Mouse (Mus musculus): ENCODE measurements around the gene Tfeb. TPM values are rescaled to one million over a fixed set of nuclear protein-coding genes. Genes with fewer than 3 reads are reported as not detected.
A peak's percentile ranks its signal among the peaks of the same experiment; 100 is the strongest.

Gene Tfeb
- polyA plus RNA-seq, 1 experiment from 2014 or later: 23.0 TPM

DNA sequence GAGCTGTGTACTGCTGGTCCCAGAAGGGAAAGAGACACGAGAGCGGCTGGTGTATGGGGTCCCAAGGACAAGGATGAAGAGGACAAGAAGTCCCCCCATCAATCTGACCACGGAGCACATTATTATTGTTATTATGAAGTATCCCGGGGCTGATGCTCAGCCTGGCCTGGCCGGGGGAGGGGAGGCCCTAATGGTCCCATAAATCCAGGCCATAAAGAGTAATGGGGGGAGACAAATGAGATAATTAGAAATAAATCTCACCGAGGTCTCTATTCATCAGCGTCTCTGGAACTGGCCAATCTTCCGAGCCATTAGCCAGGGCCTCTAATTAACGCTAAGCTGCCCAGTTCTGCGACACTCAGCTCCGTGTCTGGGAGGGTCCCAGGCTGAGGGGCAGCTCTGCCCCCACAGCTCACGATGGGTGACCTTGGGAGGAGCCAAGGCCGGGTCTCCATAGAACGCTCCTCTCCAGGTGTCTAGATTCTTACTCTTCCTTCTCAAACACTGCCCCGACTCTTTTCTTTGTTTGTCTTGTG lies 74.5 kb downstream of the Tfeb start:
- Histone ChIP-seq H3K4me3 (replicated peaks; ENCODE audit: low read depth, low read length) (no peak overlapping the region), H3K9me3 (replicated peaks; ENCODE audit: low read length) (no peaks in the 10 kb centered on the region), H3K27me3 (ENCODE audit: insufficient read depth, low read length) (0 out of 2 replicates have a peak, but pooled peaks cover 2% of the 10 kb centered on the region), H3K27ac (no peak overlapping the region), H3K4me1 (replicated peaks; ENCODE audit: insufficient read depth, low read length) (no peaks in the 10 kb centered on the region), H3K9ac (ENCODE audit: low read depth, low read length) (no peak overlapping the region), H3K36me3 (ENCODE audit: insufficient read depth, low read length) (no peaks in the 10 kb centered on the region), H3K4me2 (ENCODE audit: low read length) (no peak overlapping the region)
- no peak for TF ChIP-seq CTCF (IDR thresholded peaks at IDR 0.05; ENCODE audit: low read depth)
- DNase-seq (ENCODE audit: low spot score) (peak; percentile 60), ATAC-seq (replicated peaks; ENCODE audit: low FRiP score, low read depth) (no peak)
- 17% methylated on average over 15 of the region's 15 CpGs for WGBS

GRCm38 (mm10) chr17:47812200-47812599 lies 75.4 kb downstream of the Tfeb start:
- Histone ChIP-seq H3K27me3 (ENCODE audit: insufficient read depth, low read length) (0 out of 2 replicates have a peak, but pooled peaks cover 2% of the 10 kb centered on the region), H3K9ac (ENCODE audit: low read depth, low read length) (no peak overlapping the region), H3K27ac (no peak overlapping the region), H3K4me3 (replicated peaks; ENCODE audit: low read depth, low read length) (no peak overlapping the region), H3K4me2 (ENCODE audit: low read length) (no peak overlapping the region), H3K4me1 (replicated peaks; ENCODE audit: insufficient read depth, low read length) (no peaks in the 10 kb centered on the region), H3K36me3 (ENCODE audit: insufficient read depth, low read length) (no peaks in the 10 kb centered on the region), H3K9me3 (replicated peaks; ENCODE audit: low read length) (no peaks in the 10 kb centered on the region)
- DNase-seq (ENCODE audit: low spot score) (no peak), ATAC-seq (replicated peaks; ENCODE audit: low FRiP score, low read depth) (no peak)
- TF ChIP-seq CTCF (IDR thresholded peaks at IDR 0.05; ENCODE audit: low read depth): no peak
- WGBS: 78% methylated on average over 6 of the region's 6 CpGs

GRCm38 (mm10) chr17:47813616-47814015 lies 76.8 kb downstream of the Tfeb start:
- Histone ChIP-seq H3K4me1 (replicated peaks; ENCODE audit: insufficient read depth, low read length) (no peaks in the 10 kb centered on the region), H3K4me3 (replicated peaks; ENCODE audit: low read depth, low read length) (no peak overlapping the region), H3K4me2 (ENCODE audit: low read length) (no peak overlapping the region), H3K27ac (no peak overlapping the region), H3K9ac (ENCODE audit: low read depth, low read length) (no peak overlapping the region), H3K27me3 (ENCODE audit: insufficient read depth, low read length) (0 out of 2 replicates have a peak, but pooled peaks cover 2% of the 10 kb centered on the region), H3K9me3 (replicated peaks; ENCODE audit: low read length) (no peaks in the 10 kb centered on the region), H3K36me3 (ENCODE audit: insufficient read depth, low read length) (no peaks in the 10 kb centered on the region)
- no peak; the same call in 1 of the 2 replicates for ATAC-seq (replicated peaks; ENCODE audit: low FRiP score, low read depth)
- WGBS: 46% methylated on average over 5 of the region's 5 CpGs
- no peak for TF ChIP-seq CTCF (IDR thresholded peaks at IDR 0.05; ENCODE audit: low read depth)
- DNase-seq (ENCODE audit: low spot score): peak; percentile 40

DNA sequence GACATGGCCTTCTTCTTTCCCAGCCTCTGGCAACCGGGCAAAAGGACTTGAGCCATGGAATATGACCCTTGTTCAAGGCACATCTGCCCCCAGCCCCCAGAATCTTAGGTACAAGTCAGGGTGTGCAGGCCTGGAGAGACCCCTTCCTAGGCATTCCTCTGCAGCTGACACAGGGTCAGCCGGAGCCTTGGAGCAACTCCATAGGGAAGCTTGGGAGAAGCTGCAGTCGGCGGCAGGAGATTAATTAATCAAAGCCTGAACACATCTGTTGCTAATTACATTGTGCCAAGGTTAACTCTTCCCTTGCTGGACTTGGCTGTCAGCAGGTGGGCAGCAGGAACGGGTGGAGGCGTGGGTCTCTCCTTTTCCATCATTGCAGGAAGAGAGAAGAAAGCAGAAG lies 77.7 kb downstream of the Tfeb start:
- TF ChIP-seq CTCF (IDR thresholded peaks at IDR 0.05; ENCODE audit: low read depth): no peak

DNA sequence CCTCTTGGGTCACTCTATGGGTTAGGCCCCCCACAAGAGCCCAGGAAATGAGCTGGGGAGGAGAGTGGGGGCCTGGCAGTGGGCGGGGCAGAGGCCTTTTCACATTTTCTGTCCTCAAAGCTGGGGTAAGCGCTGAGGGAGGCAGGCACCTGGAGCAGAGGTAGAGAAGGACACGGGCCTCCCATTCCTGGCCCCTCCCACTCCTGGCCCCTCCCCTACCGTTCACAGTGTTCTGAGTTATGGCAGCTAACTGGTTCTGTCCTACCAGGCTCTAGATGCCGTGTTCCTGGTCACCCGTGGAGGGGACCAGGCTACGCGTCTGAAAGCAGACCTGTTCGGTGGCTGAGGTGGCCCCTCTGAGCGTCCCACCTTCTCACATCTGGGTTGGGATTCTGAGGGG lies 78.6 kb downstream of the Tfeb start:
- Histone ChIP-seq H3K9me3 (replicated peaks; ENCODE audit: low read length) (no peaks in the 10 kb centered on the region), H3K27me3 (ENCODE audit: insufficient read depth, low read length) (0 out of 2 replicates have a peak, but pooled peaks cover 2% of the 10 kb centered on the region), H3K4me3 (replicated peaks; ENCODE audit: low read depth, low read length) (no peak overlapping the region), H3K4me1 (replicated peaks; ENCODE audit: insufficient read depth, low read length) (no peaks in the 10 kb centered on the region), H3K27ac (no peak overlapping the region), H3K9ac (ENCODE audit: low read depth, low read length) (no peak overlapping the region), H3K4me2 (ENCODE audit: low read length) (peak overlapping the region; percentile 0; the same call in 1 of the 2 replicates), H3K36me3 (ENCODE audit: insufficient read depth, low read length) (no peaks in the 10 kb centered on the region)
- 53% methylated on average over 10 of the region's 10 CpGs for WGBS
- no peak for DNase-seq (ENCODE audit: low spot score)
- ATAC-seq (replicated peaks; ENCODE audit: low FRiP score, low read depth): no peak
- no peak for TF ChIP-seq CTCF (IDR thresholded peaks at IDR 0.05; ENCODE audit: low read depth)

More for the DNA sequence above, 77.7 kb downstream of the Tfeb start:
- Histone ChIP-seq H3K4me3 (replicated peaks; ENCODE audit: low read depth, low read length) (no peak overlapping the region), H3K36me3 (ENCODE audit: insufficient read depth, low read length) (no peaks in the 10 kb centered on the region), H3K4me2 (ENCODE audit: low read length) (no peak overlapping the region), H3K9me3 (replicated peaks; ENCODE audit: low read length) (no peaks in the 10 kb centered on the region), H3K27ac (no peak overlapping the region), H3K27me3 (ENCODE audit: insufficient read depth, low read length) (0 out of 2 replicates have a peak, but pooled peaks cover 2% of the 10 kb centered on the region), H3K4me1 (replicated peaks; ENCODE audit: insufficient read depth, low read length) (no peaks in the 10 kb centered on the region), H3K9ac (ENCODE audit: low read depth, low read length) (no peak overlapping the region)
- WGBS: 45% methylated on average over 6 of the region's 6 CpGs
- no peak for ATAC-seq (replicated peaks; ENCODE audit: low FRiP score, low read depth)
- no peak for DNase-seq (ENCODE audit: low spot score)

DNA sequence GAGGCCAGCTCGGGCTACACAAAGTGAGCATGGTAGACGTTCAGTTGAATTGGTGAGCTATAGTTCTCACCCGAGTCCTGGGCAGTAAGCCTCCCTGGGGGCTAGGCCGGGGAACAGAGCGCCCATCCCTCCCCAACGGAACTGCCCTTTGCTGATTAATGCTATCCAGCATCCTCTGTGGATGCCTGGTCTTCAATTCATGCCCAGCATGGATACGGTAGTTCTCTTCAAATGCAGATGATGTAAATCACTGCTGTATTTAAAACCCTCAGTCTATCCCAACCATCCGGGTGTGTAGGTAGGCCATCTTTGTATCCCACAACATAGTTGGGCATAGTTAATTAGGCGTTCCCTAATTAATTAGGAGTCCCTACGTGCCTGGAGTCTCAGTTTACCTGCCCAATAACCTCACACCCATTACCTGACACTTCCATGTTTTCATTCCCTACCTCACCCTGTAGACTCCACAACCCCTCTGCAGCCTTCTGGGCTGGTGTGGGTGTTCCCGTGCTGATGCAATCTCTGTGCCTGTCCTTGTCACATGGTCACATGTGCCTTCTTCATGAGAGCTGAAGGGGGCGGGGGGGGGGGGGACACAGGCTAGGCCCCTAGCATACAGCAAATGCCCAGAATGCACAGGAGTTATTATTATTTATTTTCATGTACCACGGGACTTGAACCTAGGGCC lies 81.4 kb downstream of the Tfeb start:
- no peaks in the 10 kb centered on the region for H3K4me1 ChIP-seq (replicated peaks; ENCODE audit: insufficient read depth, low read length)
- no peak for TF ChIP-seq CTCF (IDR thresholded peaks at IDR 0.05; ENCODE audit: low read depth)

More for the DNA sequence above, 81.4 kb downstream of the Tfeb start:
- Histone ChIP-seq H3K4me2 (ENCODE audit: low read length) (no peak overlapping the region), H3K27ac (no peak overlapping the region), H3K36me3 (ENCODE audit: insufficient read depth, low read length) (no peaks in the 10 kb centered on the region), H3K9ac (ENCODE audit: low read depth, low read length) (no peak overlapping the region), H3K27me3 (ENCODE audit: insufficient read depth, low read length) (0 out of 2 replicates have a peak, but pooled peaks cover 2% of the 10 kb centered on the region), H3K9me3 (replicated peaks; ENCODE audit: low read length) (no peaks in the 10 kb centered on the region), H3K4me3 (replicated peaks; ENCODE audit: low read depth, low read length) (no peak overlapping the region)
- 84% methylated on average over 13 of the region's 13 CpGs for WGBS
- no peak for ATAC-seq (replicated peaks; ENCODE audit: low FRiP score, low read depth)
- DNase-seq (ENCODE audit: low spot score): no peak
